Mouse (Mus musculus) G1E (cell line): Measurements from ENCODE around the gene Cyp2c39.

Source experiments
- CTCF ChIP-seq: IDR thresholded peaks from 2 replicates; pipeline ENCODE4 v1.5.1; 2012; ENCODE audit warnings: low read depth, low read length, inconsistent platforms, mixed read lengths
- GATA1 ChIP-seq: IDR thresholded peaks from 2 replicates; pipeline ENCODE4 v1.6.1; 2012; ENCODE audit warnings: borderline replicate concordance, low read length, inconsistent platforms, mixed read lengths
- GATA2 ChIP-seq: IDR thresholded peaks from 2 replicates; pipeline ENCODE4 v1.6.1; 2012; ENCODE audit warnings: low read depth, low read length, inconsistent platforms, borderline replicate concordance

DNA sequence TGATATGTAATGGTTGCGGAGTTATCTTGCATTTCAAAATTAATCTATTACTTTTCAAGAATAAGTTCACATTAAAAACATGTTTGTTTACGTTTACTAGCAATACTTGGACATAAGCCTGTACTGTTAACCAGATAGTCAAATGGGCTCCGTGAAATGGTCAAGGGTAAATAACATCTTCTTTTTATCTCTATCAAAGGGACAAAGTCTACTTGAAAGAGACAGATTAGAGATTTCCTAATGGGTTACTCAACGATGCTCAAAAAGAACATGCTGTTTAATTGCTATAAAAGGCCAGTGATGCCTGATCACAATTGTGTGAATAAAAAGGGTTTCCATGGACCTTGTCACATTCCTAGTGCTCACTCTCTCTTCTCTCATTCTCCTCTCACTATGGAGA, at the start of gene Cyp2c39:
- no peak for TF ChIP-seq CTCF
- TF ChIP-seq GATA1 = no peak
- no peak for TF ChIP-seq GATA2
